Mouse (Mus musculus): ENCODE measurements around the gene Rnf31.

Rnf31 gene

DNA sequence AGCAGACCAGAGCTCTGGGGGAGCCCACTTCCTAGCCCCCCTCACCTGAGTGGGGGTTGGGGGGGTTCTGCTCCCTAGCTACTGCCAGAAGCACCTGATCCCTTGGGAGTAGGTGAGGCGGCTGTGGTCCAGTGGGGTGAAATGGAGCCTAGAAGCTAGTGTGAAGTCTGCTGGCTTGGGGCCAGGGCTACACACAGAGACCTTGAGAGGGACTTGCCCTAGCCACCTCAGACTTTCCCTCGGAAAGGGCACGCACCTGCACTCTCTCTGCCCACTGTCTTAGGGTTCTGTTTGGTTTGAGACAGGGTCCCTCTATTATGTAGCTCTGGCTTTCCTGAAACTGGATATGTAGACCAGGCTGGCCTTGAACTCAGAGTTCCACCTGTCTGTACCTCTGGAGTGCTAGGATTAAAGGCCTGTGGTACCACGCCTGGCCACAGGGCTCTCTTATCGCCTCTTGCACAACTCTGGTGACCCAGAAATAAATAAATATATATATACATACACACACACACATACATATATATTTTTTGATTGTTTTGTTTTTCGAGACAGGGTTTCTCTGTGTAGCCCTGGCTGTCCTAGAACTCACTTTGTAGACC lies 12.7 kb upstream of the Rnf31 start:
- DNase-seq = peak; percentile 86 to 90

DNA sequence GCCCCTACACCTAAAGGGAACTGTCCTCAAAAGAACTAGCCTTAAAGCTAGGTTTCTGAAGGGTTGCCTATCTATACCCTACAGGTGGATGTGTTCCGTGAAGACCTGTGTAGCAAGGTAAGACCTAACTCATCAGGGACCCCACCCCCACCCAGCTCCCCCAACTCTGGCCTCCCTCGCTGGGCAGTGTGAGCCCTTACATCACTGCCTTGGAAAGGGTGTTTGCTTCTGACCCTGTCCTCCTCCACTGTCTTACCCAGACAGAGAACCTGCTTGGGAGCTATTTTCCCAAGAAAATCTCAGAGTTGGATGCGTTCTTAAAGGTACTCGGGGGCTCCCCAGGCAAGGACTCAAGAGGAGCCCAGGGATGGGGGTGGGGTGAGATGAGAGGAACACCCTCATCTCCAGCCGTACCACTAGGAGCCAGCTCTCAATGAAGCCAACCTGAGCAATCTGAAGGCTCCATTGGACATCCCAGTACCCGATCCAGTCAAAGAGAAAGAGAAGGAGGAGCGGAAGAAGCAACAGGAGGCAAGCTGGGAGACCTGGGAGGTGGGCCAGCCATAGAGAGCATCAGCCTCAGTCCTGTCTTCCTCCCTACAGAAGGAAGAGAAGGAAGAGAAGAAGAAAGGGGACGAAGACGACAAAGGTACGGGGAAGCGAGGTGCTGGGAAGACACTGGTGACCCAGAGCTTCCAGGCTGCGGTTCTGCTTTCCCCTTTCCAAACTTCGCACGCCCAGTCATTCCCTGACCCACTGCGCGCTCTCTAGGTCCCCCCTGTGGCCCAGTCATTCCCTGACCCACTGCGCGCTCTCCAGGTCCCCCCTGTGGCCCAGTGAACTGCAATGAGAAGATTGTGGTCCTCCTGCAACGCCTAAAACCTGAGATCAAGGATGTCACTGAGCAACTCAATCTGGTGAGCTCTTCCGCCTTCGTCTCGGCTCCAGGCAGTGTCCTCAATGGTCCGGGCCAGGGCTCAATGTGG lies 11.7 kb upstream of the Rnf31 start:
- no peak for DNase-seq

DNA sequence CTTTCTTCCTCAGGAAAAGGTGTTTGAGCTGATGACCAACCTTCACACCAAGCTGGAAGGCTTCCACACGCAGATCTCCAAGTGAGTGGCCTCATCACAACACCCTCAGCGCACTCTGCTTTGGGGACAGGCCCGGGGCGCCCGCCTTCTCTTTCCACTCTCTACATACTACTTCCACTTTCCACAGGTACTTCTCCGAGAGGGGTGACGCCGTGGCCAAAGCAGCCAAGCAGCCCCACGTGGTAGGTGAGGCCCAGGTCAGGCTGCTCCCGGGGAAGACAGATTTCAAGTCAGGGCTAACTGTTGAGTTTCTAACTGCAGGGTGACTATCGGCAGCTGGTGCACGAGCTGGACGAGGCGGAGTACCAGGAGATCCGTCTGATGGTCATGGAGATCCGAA lies 10.8 kb upstream of the Rnf31 start:
- DNase-seq = no peak

DNA sequence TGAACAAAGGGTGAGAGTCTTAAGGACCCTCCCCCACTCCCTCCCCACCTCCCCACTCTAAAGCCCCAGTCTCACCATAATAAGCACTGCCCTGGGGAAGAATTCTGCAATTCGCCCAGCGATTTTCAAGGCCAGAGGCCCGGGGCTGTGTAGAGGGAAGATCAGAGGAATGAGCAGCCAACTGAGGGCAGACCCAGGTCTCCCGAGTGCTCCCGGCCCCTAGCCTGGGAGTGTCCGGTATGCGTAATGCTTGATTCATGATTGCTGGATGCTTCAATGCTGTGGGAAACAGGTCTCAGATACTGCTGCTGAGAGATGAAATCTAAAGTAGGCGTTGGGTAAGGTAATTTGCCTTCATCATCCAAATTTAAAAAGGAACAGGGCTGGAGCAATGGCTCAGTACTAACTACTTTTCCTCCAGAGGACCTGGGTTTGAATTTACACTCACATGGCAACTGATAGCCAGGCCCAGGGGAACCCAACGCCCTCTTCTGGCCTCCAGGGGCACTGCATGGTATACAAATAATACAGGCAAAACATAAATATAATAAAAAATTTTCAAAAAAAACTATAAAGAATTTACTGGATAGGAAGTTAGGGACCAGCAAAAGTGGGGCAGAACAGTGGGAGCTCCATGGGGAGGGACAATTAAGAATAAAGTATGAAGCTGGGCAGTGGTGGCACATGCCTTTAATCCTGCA lies 9.4 kb upstream of the Rnf31 start:
- no peak for DNase-seq

DNA sequence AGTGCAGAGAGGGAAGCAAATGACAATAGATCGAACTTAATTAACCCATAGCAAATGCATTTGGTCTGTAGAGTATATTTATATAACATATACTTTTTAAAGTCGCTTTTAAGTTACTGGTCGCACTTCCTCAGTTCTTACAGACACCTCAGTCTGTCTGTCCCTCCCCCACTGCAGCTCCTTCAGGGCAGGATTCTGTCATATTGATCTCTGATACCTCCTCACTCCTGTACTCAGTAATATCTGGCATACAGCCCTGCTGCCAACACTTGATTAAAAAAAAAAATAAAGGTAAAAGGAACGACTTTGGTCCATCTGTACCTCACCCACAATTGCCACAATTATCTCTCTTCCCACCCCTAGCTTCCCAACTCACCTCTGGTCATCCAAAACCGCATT lies 7.2 kb upstream of the Rnf31 start:
- DNase-seq = no peak

DNA sequence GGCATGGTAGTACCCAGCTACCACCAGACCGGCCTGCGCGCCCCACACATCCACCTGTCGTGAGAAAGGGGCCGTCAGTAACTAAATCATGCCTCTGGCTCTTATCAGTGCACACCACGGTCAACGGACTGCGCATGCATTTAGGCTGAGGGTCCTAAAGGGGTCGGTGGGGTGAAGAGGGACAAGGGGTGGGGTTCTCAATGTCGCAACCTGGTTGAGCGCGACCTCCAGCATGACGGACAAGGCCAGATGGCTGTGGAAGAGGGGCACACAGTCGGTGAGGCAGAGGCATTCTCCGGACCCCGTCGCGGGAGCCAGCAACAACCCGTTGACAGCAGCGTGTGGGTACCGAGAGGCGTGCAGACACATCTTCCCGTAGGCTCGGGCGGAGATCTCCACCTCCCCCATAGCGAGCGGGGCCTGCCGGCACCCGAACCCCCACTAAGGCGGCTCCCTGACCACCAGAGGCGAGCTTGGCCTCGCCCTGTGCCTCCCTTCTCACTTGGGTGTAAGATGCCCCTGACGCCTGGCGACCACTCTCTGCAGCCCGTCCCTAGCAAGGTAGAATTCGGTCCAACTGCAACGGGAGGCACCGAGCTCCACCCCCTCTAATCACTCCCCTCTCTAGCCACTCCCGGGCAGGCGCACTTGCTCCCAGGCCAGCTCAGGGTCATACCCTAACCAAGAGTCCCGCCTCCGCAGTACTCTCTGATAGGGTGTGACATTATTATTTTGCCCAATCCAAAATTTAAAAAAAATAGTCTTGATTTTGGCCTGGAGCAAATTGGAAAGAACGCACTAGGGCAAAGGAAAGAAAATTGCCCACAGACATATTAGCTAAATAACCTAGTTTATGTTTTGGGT lies 6.6 kb upstream of the Rnf31 start, which contains the start of gene Emc9:
TSS of gene Emc9 (minus strand) at position 601 of the 864 bp plus-strand sequence.
- DNase-seq = peak; percentile 84 to 93

DNA sequence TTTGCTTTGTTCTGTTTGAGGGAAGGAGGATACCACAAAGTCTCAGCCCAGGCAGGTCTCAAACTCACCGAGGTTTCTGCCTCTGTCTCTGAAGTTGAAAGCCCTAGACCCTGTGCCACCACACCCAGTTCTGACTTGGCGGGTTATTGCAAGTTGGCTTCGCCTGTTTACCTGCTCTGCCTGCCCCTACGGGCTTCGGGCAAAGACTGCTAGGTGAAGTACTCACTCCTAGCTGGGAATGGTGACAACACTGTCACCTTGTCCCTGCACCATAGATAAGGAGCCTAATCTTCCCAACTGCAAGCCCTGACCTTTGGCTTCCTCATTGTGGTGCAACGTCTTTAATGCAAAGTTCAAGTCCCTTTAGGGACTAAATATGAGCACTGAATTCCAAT lies 5.9 kb upstream of the Rnf31 start:
- DNase-seq = no peak

DNA sequence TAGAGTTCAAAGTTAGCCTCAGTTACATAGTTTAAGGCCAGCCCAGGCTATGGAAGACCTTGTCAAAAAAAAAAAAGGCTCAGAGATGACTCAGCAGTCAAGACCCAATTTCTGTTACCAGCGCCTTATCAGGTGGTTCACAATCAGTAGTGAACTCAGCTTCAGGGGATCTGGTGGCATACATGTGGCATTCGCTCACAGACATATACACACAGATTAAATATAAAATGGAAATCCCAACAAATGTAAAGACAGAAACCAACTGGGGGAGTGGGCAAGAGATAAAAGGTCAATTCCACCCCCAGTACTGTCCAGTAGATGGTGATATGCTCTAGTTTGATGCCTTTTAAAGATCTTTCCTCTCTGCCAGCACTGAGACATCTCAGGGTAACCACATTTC lies 5.4 kb upstream of the Rnf31 start:
- no peak for DNase-seq

DNA sequence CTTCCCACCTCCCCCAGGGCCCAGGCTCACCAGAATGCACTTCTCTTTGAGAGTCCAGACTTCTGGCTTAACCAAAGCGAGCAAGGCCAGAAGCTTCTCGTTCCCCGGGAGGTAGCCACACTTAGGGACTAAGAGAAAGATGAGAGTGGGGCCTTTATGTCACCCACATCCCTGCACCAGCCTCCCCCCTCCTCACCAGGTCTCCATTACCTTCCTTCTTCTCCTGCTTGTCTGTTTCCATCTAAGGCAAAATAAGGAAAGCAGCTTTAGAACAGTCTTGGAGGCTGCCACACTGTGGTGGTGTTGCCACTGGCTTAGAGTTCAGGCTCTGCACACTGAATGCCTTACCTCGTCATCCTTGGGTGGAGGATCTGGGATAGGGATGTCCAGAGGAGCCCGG lies 2.2 kb upstream of the Rnf31 start:
- DNase-seq = no peak

DNA sequence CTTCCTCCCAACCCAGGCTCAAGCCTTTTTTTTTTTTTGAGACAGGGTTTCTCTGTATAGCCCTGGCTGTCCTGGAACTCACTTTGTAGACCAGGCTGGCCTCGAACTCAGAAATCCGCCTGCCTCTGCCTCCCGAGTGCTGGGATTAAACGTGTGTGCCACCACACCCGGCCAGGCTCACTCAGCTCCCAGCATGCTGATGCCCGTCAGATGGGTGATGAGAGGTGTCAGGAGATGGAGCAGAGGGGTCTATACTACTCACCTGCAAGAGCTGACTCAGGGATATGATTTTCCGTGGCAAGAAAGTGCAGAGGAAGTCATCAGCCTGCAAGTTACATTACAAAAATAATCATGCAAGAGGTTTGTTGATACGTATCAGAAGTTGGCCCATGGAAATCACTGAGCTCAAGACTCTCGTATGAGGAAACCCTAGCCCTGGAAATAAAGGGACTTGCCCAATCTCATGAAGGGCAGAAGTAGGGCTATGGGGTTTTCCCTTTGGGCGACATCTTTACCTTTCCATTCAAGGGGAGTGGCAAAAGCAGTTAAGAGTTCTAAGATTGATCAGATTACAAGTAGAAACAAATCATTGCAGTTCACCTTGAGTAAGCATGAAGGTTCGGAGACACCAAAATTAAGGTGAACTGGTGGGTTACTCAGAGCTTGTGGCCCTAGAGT lies 1.6 kb upstream of the Rnf31 start:
- DNase-seq = no peak

DNA sequence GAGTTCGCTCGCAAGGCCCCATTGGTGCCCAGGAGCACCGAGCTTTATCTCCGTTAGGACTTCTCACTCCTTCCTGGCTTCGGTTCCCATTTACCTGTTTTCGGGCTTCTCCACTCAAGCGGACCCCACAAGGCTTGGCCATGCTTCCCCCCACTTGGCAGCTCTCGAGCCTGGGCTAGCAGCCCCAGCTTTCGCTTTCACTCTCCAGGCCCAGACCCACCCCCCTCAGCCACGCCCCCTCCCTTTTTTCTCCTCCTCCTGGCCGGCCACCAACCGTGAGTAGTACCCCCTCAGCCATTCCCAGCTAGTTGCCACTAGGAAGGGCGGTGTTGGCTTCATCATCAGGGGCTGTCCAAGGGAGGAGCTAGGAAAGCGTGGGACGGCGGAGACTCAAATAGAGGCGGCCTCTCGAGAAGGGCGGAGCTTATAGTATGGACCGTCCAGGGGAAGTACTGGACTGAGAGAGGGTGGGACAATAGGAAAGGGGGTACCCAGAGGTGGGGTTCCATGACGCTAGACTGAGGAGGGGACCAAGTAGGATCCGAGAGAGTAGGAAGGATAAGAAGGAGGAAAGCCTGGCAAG lies 669 bp upstream of the Rnf31 start, which contains the start of gene Psme2:
TSS of gene Psme2 (minus strand) at position 366 of the 583 bp plus-strand sequence.
- peak; percentile 96 to 98 for DNase-seq

DNA sequence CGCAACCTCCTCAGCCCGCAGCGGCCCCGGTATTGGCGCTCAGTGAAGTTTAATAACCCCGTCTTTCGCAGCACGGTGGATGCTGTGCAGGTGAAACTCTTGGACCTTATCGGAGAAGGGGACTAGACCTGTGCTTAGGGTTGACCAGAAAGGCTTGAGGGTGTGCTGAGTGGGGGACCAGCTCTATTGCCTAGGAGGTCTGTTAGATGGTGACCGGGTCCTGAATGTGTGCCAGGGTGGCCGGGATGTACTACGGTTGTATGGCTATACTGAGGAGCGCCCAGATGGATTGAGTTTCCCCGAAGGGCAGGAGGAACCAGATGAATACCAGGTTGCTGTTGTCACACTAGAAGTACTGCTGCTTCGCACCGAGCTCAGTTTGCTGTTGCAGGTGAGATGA lies 718 bp downstream of the Rnf31 start:
- peak; percentile 15 to 56 for DNase-seq

DNA sequence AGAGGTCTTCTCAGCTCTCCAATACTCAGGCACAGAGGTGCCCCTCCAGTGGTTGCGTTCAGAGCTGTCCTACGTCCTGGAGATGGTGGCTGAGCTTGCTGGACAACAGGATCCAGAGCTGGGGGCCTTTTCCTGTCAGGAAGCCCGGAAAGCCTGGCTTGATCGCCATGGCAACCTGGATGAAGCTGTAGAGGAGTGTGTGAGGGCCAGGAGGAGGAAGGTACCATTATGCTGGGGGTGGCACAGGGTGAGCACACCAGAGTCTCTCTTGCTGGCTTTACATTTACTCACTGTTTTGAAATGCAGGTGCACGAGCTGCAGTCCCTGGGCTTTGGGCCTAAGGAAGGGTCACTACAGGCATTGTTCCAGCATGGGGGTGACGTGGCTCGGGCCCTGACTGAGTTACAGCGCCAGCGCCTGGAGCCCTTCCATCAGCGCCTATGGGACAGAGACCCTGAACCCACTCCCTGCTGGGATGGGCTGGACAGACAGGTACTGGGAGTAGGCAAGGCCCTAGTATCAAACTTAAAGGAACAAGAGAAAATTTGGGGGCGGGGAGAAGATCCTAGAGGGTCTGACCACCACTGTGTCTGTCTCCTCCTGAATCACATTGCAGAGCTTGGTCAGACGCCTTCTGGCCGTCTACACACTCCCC lies 4.7 kb downstream of the Rnf31 start:
- peak; percentile 28 to 57 for DNase-seq

DNA sequence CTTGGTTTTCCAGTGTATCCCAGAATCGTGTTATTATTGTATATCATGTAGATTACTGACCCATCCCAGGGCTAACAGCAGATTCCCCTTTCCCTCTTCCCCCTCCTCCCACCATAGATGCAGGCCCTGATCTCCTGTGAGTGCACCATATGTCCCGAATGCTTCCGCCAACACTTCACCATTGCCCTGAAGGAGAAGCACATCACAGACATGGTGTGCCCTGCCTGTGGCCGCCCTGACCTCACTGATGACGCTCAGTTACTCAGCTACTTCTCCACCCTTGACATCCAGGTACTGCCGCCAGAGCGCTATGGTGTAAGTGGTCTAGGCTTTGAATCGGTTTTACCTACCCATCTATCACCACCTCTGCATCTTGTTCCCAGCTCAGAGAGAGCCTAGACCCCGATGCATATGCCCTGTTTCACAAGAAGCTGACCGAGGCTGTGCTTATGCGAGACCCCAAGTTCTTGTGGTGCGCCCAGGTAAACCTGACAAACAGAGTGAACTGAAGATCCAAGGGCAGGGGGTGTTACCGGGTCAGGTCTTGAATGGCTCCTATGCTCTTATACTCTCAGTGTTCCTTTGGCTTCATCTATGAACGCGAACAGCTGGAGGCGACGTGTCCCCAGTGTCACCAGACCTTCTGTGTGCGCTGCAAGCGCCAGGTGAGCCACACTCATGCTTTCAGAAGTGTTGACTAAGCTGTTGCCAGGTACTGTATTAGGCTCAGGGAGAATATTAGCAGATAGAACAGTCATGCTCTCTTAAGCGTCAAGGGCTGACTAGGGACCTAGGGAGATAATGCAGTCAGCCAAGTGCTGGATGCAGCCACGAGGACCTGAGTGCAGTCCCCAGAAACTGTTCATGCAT lies 7.2 kb downstream of the Rnf31 start:
- DNase-seq = no peak

DNA sequence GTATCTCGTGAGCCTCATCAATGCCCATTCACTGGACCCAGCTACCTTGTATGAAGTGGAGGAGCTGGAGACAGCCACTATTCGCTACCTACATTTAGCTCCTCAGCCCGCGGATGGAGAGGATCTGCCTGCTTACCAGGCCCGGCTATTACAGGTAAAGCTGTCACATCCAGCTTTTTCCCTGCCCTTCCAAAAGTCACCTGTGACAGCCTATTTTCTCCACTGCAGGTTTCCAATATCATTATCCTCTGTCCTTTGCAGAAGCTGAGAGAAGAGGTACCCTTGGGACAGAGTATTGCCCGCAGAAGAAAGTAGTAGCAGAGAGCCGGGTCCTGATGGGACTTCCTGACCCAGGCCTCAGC lies 11.7 kb downstream of the Rnf31 start, which contains the start of gene Irf9:
TSS of gene Irf9 (plus strand) at position 301 of the 362 bp plus-strand sequence.
- DNase-seq = no peak

DNA sequence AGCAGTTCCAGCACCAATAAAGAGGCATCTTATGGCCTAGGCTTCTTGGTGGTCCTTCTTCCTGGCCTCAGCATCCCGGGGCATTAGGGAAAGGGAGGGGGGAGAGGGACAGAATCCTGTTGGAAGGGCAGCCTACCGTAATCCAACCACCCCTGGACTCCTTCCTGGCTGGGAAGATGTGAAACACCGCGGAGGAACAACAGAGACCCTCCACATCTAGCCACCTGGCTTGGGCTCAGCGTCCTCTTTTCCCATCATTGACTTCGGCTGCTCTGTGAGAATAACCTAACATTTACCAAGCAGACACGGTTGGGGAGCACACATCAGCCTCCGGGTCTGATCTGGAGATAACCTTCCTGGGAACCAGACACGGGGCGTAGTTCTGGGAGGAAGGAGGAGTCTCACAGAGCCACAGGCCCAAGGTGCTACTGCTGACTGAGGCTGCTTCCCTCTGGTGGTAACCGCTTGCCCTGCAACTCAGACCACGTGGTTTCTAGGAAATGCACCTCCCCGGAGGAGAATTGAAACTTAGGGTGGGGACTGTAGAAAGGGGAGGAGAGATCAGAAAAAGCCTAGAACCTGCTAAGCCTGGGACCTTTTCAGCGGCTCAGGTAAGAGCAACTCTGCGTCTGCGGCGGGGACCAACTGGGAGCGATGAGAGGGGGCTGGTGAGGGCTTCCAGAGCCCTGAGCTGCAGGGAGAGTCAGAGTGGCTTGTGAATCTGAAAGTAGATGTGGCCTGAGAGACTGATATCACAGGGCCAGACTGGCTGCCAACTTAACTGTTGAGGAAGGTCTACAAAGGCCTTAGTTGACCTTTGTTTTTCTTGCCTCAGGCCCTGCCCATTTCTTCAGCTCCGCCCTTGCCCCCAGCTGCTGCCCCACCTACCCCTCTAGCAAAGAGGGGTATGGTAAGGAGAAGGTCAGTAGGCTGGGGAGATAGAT lies 12.4 kb downstream of the Rnf31 start:
- peak; percentile 96 for DNase-seq

DNA sequence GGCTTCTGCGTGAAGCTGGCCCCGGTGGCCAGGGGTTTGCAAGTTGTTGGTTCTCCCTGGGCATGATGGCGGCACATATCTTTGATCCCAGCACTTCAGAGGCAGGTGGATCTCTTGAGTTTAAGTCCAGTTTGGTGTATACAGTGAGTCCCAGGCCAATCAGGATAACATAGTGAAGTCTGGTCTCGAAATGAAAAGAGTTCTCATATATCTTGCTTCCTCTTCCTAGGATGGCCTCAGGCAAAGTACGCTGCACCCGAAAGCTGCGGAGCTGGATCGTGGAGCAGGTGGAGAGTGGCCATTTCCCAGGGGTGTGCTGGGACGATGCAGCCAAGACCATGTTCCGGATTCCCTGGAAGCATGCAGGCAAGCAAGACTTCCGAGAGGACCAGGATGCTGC lies 13.3 kb downstream of the Rnf31 start:
- DNase-seq = peak in 1 of 2 experiments; percentile 36

DNA sequence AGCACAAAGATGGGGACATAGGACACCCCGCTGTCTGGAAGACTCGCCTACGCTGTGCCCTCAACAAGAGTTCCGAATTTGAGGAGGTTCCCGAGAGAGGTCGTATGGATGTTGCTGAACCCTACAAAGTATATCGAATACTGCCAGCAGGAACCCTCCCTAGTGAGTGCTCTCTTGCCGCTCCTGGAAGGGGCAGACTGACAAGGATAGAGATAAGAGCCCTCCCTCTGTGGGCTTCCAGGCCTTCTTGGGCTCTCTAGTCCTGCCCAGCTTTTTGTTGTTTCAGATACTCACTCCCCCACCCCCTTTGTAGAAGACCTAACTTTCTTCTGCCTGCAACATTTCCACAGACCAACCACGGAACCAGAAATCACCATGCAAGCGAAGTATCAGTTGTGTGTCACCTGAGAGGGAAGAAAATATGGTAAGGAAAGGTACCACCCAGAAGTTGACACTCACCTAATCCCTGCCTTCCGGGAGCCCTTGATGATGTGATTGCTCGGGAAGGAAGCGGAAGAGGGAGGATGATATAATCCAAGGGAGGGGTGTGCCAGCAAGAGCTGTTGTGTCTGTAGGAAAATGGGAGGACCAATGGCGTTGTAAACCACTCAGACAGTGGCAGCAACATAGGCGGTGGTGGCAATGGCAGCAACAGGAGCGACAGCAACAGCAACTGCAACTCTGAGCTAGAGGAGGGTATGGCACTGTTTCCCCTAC lies 14.4 kb downstream of the Rnf31 start:
- no peak for DNase-seq

Measured in kidney, postnatal 25 days (tissue).